Mouse (Mus musculus): ENCODE data around the gene Hfe2.

The Hfe2 gene

DNA sequence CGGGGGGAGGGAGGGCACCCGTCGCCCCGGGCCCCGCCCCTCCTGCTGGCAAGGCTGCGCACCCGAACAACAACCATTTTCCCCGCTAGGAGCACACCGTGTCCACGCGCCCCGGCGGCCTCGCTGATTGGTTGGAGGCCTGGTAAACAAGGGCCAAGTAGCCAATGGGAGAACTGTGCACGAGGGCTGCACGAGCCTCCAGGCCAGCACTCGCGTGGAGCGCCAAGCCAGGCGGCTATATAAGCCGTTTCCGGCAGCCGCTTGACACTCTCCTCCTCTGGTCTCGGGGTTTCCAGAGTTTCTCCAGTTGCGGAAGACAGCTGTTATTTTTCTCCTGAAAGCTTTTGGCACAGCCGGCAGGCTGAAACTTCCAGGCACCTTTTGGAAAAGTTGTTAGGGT, 32.7 kb downstream of the Hfe2 start, which contains the start of gene Txnip:
TSS of gene Txnip (plus strand) at position 264 of the 400 bp plus-strand sequence.
- peak; percentile 99 for DNase-seq (ENCODE audit: low read depth, low spot score)

- DNase-seq (ENCODE audit: low read depth, low spot score) = no peak
Observed at GRCm38 (mm10) chr3:96558159-96558558, 33.2 kb downstream of the Hfe2 start.

DNA sequence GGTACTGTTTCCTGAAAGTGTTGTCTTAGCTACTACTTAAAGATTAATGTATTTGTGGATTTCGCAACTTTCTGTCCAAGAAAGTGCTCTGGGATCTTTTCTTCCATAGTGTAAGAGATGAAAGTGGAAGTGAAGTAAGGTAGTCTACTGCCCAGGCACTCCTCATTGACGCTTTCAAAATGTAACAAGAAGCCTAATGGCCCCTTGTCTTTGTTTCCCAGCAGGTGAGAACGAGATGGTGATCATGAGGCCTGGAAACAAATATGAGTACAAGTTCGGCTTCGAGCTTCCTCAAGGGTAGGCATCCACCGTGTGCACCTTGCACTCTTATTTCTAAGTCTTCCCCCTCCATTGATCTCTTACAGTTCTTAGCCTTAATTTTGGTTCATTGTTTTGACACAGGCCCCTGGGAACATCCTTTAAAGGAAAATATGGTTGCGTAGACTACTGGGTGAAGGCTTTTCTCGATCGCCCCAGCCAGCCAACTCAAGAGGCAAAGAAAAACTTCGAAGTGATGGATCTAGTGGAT, 33.8 kb downstream of the Hfe2 start:
- no peak for DNase-seq (ENCODE audit: low read depth, low spot score)

- no peak for DNase-seq (ENCODE audit: low read depth, low spot score)
Observed at GRCm38 (mm10) chr3:96559398-96559910, 34.5 kb downstream of the Hfe2 start.

DNA sequence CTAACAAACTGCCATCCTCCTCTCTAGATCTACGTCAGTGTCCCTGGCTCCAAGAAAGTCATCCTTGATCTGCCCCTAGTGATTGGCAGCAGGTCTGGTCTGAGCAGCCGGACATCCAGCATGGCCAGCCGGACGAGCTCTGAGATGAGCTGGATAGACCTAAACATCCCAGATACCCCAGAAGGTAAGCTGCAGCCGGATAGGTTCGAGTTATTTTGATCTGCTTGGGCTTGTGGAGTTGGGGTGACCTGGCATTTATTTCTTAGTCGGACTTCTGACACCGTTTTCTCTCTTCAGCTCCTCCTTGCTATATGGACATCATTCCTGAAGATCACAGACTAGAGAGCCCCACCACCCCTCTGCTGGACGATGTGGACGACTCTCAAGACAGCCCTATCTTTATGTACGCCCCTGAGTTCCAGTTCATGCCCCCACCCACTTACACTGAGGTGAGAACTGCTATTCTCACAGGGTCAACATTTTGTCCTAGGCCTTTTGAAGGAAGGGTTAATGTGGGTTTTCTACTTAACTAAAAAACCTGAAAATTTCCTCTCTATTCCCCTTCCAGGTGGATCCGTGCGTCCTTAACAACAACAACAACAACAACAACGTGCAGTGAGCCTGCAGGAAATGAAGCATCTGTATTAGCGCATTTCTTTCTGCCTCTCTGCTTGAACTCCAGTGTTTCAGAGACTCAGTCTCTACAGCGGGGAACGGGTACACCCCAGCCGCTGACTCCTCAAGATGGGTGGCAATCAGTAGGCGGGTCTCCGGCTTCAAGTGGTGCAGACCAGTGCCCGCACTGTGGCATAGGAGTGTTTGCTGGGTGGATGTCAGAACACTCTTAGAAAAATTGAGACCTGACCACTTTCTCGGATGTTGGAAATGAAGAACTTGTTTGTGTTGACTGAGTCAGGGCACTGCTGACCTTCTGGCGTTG, 35.2 kb downstream of the Hfe2 start:
- DNase-seq (ENCODE audit: low read depth, low spot score) = no peak

DNA sequence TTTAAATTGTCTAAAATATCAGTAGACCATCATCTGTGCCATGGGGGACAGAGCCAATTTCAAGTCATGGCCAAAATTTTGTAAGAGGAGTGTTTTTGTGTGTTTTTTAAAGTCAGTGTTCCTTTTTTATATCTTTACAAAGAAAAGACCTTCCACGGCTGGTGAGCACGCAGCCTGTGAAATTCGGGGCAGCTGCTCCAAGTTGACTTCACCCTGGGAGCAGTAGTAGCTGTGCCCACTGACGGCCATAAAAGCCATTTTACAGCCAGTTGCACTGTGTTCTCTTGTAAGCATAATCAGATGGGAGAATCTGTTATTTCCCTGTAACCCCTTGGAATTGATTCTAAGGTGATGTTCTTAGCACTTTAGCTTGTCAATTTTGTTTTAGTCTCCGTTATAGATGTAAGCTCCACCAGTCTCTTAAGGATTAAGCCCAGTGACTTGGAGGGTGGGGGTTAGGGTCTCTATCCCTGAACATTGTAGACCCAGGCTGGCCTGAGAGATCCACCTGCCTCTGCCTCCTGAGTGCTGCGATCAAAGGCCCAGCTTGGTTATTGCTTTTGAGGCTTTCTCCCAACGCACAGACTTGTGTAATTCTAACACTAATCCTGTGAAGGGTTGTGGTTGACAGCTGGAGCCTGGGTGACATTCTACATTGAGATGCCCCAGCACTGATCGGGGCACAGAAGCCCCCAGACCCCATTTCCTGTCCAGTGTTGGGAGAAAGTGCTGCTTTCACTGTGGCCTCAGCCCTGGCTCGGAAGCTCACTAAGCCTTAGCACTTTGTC, 36.1 kb downstream of the Hfe2 start:
- no peak for DNase-seq (ENCODE audit: low read depth, low spot score)

DNA sequence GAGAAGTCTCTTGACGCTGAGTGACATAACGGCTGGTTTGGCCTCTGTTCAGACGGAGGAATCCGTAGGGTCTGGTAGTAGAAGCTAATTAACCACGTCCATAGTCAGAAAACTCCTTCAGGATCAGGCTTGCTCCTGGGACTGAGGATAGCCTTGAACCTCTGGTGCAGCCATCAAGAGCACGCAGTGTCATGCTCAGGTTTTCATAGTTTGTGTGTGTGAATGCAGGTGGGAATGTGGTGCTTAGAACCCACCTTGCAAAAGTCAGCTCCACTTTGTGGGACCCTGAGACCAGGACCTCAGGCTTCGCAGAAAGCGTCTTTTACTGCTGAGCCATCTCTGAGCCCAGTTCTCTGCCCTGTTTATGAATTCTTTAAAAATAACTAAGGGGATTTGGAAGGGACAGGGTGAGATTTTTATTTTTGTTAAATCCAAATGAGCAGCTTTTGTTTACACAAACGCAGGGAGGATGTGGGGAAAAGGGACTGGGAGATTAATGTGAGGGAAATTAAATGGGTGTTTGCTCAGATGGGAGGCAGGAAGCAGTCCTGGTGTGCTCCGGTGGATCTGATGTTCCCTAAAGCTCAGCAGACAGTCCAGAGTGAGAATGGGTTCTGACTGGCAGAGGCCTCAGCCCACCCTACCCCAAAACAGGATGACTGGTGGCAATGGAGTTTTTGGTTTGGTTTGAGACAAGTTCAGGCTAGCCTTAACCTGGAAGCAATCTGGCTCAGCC, 37.1 kb downstream of the Hfe2 start:
- DNase-seq (ENCODE audit: low read depth, low spot score) = no peak

GRCm38 (mm10) chr3:96563267-96563666, 38.3 kb downstream of the Hfe2 start:
- no peak for DNase-seq (ENCODE audit: low read depth, low spot score)

- no peak for DNase-seq (ENCODE audit: low read depth, low spot score)
Observed at GRCm38 (mm10) chr3:96563911-96564632, 39.1 kb downstream of the Hfe2 start.

DNA sequence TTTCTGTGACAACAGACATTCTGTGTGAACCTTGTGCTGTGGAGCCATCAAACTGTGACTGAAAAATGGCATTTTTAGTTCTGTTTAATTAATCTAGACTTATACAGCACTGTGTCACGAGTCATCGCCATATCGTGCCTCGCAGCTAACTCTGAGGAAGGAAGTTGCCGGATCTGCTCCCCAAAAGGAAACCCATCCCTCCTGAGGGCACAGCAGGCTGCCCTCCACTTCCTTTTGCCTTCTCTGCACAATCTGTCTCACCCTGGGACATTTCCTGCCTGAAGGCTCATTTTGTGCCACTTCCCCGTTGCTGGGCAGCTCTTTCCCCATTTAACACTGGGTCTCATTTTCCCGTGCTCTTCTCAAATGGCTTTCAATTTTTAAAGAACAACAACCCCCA, 39.7 kb downstream of the Hfe2 start:
- DNase-seq (ENCODE audit: low read depth, low spot score) = peak; percentile 53

DNA sequence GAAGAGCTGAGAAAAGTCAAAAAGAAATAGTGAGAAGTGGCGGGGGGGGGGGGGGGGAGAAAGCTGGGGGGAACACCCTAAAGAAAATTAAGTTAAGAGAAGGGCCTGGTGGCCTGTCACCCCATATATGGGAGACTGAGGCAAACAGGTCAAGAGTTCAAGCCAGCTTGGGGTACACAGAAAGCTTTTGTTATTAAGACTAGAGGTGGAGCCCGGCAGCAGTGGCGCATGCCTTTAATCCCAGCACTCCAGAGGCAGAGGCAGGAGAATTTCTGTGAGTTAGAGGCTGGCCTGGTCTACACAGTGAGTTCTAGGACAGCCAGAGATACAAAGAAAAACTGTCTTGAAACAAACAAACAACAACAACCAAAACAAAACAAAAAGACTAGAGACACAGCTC, 40.1 kb downstream of the Hfe2 start:
- DNase-seq (ENCODE audit: low read depth, low spot score) = peak; percentile 80

DNA sequence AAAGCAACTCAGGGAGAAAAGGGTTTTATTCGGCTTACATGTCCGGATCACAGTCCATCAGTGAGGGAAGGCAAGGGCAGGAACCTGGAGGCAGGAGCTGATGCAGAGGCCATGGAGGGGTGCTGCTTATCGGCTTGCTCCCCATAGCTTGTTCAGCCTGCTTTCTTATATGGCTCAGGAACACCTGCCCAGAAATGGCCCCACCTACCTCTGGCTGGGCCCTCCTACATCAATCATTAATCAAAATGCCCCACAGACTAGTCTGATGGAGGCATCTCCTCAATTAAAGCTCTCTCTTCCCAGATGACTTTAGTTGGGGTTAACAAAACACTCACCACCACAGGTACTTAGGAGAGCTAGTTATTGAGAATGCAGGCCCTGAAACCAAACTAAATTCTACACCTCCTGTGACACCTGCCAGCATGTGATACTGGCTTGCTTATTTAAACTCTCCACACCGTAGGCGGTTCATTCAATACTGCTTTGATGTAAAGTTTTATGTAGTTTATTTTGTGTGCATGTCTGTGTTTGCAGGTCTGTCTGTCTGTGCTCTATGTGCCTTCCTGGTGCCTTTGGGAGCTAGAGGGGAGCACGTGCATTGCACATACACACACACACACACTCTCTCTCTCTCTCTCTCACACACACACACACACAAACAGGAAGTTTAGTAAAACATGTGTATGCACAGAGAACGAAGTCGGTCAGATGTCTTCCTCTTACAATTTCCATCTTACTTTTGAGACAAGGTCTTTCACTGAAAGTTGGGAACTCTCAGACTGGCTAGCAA, 41.9 kb downstream of the Hfe2 start:
- DNase-seq (ENCODE audit: low read depth, low spot score) = no peak

DNA sequence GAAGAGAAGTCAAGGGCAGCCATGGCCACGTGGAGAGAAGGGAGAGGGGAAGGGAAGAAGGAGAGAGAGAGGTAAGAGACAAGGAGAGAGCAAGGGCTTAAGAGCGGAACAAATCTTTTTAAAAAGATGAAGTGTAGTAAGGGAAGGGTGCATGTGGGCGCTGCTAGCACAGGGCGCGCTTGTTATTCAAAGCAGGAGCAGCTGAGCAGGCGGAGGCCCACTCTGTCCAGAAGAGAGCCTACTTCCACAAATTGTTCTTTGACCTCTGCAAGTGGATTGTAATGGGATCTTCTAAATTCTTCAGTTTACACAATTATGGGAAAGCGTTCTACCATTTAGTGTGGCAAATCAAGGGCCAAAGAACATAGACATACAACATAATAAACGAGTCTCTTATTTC, 43.6 kb downstream of the Hfe2 start:
- no peak for DNase-seq (ENCODE audit: low read depth, low spot score)

DNA sequence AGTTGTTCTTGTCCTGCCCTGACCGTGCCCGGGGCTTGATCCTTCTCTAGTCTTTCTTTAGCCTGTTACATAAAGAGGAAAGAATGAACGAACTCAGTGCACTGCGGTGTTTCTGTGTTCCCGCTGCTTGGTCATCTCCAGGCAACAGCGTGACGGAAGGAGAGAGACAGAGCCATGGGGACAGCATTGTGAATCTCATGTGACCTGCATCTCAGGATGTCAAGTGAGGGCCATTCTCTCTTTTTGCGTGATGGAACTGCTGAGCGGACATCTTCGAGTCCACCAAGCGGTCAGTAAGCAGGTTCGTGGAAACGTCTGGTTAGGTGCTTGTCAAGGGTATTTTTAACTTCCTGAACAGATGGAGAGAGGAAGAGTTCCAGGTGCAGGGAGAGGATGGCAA, 44.5 kb downstream of the Hfe2 start:
- DNase-seq (ENCODE audit: low read depth, low spot score) = no peak

DNA sequence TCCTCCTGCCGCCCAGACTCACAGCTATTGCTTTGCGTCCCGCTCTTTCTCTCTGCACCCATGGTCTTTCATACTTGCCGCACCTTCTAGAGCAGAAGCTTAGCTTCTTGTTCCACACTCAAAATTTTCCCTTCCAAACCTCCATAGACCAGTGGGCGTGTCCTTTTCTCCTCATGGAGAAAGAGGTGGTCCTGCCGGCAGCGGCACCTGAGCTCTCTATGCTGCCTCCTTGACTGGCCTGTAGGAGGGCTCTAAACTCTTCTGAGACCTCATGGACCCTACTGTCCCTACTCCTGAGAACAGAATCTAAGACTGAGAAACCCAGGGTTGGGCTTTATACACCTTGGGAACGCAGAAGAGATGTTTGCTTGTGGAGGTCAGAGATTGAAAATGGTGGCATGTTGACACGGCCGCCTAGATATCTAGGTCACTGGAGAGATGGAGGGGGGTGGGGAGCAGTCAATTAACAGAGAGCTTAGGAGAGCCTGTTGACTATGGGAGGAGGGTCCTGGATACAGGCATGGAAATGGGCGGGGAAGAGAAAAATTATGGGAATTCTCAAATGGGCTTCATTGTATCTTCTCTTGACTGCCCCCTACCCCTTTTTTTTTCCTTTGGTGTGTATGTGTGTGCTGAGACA, 45.1 kb downstream of the Hfe2 start:
- DNase-seq (ENCODE audit: low read depth, low spot score) = peak; percentile 59

DNA sequence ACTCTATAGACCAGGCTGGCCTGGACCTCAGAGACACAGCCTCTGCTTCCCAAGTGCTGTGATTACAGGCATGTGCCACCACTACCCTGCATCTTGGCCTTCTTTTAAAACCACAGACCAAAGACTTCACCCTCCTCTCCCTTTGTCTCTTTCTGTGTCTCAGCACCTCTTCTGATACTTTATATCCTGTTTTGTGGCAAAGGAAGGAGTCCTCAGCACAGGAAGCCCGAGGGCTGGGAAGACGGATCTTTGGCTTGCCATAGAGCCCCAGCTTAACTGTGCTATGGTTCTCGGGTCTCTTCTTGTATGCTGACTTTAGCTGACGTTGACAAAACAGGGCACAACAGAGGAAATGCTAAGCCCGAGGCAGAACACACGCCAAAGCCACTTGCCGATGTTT, 45.7 kb downstream of the Hfe2 start:
- DNase-seq (ENCODE audit: low read depth, low spot score) = no peak

GRCm38 (mm10) chr3:96571336-96571735, 46.4 kb downstream of the Hfe2 start:
- peak; percentile 90 for DNase-seq (ENCODE audit: low read depth, low spot score)

GRCm38 (mm10) chr3:96571896-96572698, 47.1 kb downstream of the Hfe2 start:
- DNase-seq (ENCODE audit: low read depth, low spot score) = peak; percentile 60
